Mouse (Mus musculus) ES-E14 (cell line): Measurements from ENCODE around the gene Cotl1. TPM values are rescaled to one million over a fixed set of nuclear protein-coding genes. Genes with fewer than 3 reads are reported as not detected.

Source experiments
- DNase-seq: peaks from one replicate; pipeline ENCODE4 v3.0.0-alpha.2; 2013; ENCODE audit warnings: low read depth, low spot score
- H3K27ac ChIP-seq: 2 replicates; pipeline ENCODE4 v1.5.1; 2012; ENCODE audit warnings: low read depth, mild to moderate bottlenecking, low read length, moderate library complexity, mixed read lengths; ENCODE audit not compliant: poor library complexity, insufficient read depth, severe bottlenecking
- H3K36me3 ChIP-seq: 2 replicates; pipeline ENCODE4 v1.6.1; 2012; ENCODE audit warnings: mild to moderate bottlenecking, low read length, moderate library complexity, mixed read lengths; ENCODE audit not compliant: control insufficient read depth, poor library complexity, insufficient read depth, severe bottlenecking
- H3K4me1 ChIP-seq, 2 experiments: fragments of 150-350 bp in 1 of 2; sonication (generic) in 1 of 2; 2 replicates each; pipeline ENCODE4 v1.6.1; 2012; ENCODE audit warnings: low read length in 2 of 2, mild to moderate bottlenecking in 1 of 2, mixed read lengths in 1 of 2; ENCODE audit not compliant: control insufficient read depth in 2 of 2, insufficient read depth in 2 of 2, poor library complexity in 1 of 2
- H3K4me3 ChIP-seq, 2 experiments: fragments of 150-350 bp in 1 of 2; sonication (generic) in 1 of 2; 2 replicates each; pipeline ENCODE4 v1.5.1; 2012; ENCODE audit warnings: low read length in 2 of 2, low read depth in 1 of 2, mild to moderate bottlenecking in 1 of 2, mixed read lengths in 1 of 2; ENCODE audit not compliant: insufficient read depth in 1 of 2, poor library complexity in 1 of 2, severe bottlenecking in 1 of 2
- H3K9ac ChIP-seq: 2 replicates; pipeline ENCODE4 v1.6.1; 2012; ENCODE audit warnings: low read depth, mild to moderate bottlenecking, low read length, mixed read lengths; ENCODE audit not compliant: poor library complexity, insufficient read depth, severe bottlenecking
- H3K9me3 ChIP-seq: fragments of 150-350 bp; sonication (generic); 2 replicates; pipeline ENCODE4 v1.6.1; 2012; ENCODE audit warnings: low read depth, mild to moderate bottlenecking, low read length; ENCODE audit not compliant: control insufficient read depth, insufficient read depth
- CHD2 ChIP-seq: IDR thresholded peaks from 2 replicates; pipeline ENCODE4 v1.6.1; 2014; ENCODE audit warnings: mild to moderate bottlenecking, low read depth, low read length, inconsistent platforms
- HCFC1 ChIP-seq: IDR thresholded peaks from 2 replicates; pipeline ENCODE4 v1.6.1; 2012; ENCODE audit warnings: low read length, inconsistent platforms, borderline replicate concordance; ENCODE audit not compliant: insufficient read depth
- MAFK ChIP-seq: IDR thresholded peaks from 2 replicates; pipeline ENCODE4 v1.6.1; 2014; ENCODE audit warnings: mild to moderate bottlenecking, low read depth, low read length, inconsistent platforms; ENCODE audit not compliant: insufficient read depth
- ZC3H11A ChIP-seq: IDR thresholded peaks from 2 replicates; pipeline ENCODE4 v1.6.1; 2012; ENCODE audit warnings: low read depth, mild to moderate bottlenecking, inconsistent platforms, low read length, borderline replicate concordance
- ZNF384 ChIP-seq: IDR thresholded peaks from 2 replicates; pipeline ENCODE4 v1.6.1; 2012; ENCODE audit warnings: low read depth, low read length, inconsistent platforms
- in situ Hi-C, 2 experiments: fragments of 600-800 bp; cut with MboI; formaldehyde crosslinking; loops; one replicate each; pipeline ENCODE4 v1.15.1; 2025; ENCODE audit warnings: low sequenced_read_pairs in 2 of 2, inconsistent platforms in 1 of 2; ENCODE audit not compliant: unreplicated experiment in 2 of 2
- total RNA-seq: library from RNA; depleted of rRNA; stranded (reverse); fragments of 300-350 nt; gene quantifications from 2 replicates; pipeline ENCODE4 v1.2.3, GENCODE M21; 2012

Gene Cotl1
- total RNA-seq, 1 experiment: 73.3 TPM

DNA sequence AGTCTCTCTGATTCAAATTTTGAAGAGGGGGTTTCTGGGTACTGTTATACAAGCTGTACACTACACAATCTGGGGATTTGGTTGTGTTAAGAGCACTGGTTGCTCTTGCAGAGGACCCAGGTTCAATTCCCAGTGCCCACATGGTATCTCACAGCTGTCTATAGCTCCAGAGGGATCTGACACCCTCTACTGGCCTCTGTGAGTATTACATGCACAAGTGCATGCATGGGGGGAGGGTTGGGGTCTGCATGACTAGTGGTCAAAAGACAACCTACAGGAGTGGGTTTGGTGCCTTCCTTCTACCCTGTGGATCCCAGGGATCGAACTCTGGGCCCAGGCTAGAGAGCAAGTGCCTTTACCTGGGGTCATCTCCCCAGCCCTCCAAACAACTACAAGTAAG, 37.8 kb downstream of the Cotl1 start:
- no peaks in the 10 kb centered on the region for H3K36me3 ChIP-seq
- peak; percentile 81 for DNase-seq
- in situ Hi-C loops: no loop called here
- H3K27ac ChIP-seq: no peak overlapping the region
- peaks cover 0 to 9% of the 10 kb centered on the region in 2 experiments; a peak in 1 of 4 replicates for H3K4me1 ChIP-seq
- peaks cover 2% of the 10 kb centered on the region; the same call in 1 of the 2 replicates for H3K9me3 ChIP-seq
- no peak for TF ChIP-seq ZNF384
- TF ChIP-seq CHD2: no peak
- TF ChIP-seq ZC3H11A: no peak
- TF ChIP-seq MAFK: no peak
- no peak for TF ChIP-seq HCFC1
- H3K4me3 ChIP-seq: no peak overlapping the region
- H3K9ac ChIP-seq: no peak overlapping the region

DNA sequence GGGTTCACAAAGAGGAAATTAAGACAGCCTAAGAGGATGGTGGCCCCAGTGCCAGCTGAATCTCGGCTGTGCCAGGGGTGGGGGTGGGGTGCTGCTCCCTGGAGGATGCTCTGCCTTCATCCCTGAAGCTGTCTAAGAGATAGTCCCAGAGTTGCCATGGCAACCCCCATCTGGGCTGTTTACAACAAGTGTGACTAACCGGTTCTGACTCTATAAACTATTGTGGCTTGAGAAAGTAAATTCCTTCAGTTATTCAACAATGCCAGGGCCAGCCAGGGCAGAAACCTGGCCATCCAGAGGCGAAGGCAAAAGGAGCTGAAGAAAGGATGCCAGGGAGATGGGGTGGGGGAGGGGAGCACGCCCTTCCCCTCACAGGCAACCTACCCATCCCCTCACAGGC, 39.2 kb downstream of the Cotl1 start:
- no peak for DNase-seq
- Histone ChIP-seq H3K36me3 (no peaks in the 10 kb centered on the region), H3K9me3 (peaks cover 2% of the 10 kb centered on the region; the same call in 1 of the 2 replicates), H3K9ac (no peak overlapping the region), H3K27ac (no peak overlapping the region), H3K4me3 (no peak overlapping the region), H3K4me1 (peaks cover 0 to 9% of the 10 kb centered on the region in 2 experiments; a peak in 1 of 4 replicates)
- TF ChIP-seq CHD2 (no peak), HCFC1 (no peak), ZNF384 (no peak), MAFK (no peak), ZC3H11A (no peak)
- in situ Hi-C loops: no loop called here

DNA sequence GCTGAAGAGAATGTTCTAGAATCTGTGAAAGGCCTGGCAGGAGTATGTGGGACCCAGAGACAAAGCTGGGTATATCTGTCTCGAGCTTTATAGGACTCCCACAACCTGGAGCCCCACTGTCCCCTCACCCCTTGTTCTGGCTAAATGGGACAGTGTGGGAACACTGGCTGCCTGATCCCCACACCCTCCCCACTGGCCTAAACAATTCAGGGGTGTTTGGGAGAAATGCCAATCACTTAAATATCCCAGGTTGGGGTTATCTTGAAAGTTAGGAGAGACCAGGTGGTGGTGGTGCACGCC, 41.4 kb downstream of the Cotl1 start:
- no peak overlapping the region for H3K27ac ChIP-seq
- H3K4me1 ChIP-seq: peaks cover 0 to 9% of the 10 kb centered on the region in 2 experiments; a peak in 1 of 4 replicates
- no peak for DNase-seq
- TF ChIP-seq MAFK (no peak), ZC3H11A (no peak), CHD2 (no peak), HCFC1 (no peak), ZNF384 (no peak)
- H3K9ac ChIP-seq: no peak overlapping the region
- peak overlapping the region in 1 of 2 experiments; percentile 28; a peak in 1 of 4 replicates for H3K4me3 ChIP-seq
- H3K36me3 ChIP-seq: no peaks in the 10 kb centered on the region
- in situ Hi-C loops: no loop called here
- H3K9me3 ChIP-seq: no peaks in the 10 kb centered on the region

DNA sequence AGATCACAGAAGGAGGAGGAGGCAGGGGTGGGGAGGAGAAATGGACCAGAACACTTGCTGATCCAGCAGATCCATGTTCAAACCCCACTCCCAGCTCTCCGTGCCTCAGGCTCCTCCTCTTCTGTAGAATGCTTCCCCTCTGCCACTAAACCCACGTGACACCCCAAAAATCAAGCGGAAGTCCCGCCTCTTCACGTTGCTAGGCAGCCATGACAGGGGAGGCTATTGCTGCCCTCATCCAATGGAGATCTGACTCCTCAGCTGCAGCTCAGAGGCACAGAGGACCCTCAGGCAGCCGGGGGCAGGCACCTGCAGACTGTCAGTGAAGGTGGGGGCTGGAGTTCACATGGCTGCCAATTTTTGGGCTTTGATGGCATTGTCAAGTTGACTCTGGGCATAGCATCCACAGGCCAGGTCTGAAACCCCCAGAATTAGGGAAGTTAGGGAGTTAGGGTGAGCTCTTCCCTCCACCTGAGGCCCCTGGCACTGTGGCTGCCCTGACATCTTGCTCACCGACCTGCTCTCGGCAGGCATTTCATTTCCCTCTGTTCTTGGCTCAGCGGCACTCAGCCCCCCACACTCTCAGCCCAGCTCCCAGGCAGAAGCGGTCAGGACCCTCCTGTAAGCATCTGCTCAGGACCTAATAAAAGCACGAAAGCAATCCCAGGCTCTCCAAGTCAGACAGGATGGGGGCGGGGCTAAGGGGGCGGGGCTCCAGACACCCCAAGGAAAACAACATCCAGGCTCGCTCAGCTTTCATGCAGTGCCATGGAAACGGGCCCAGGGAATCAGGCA, 42.0 kb downstream of the Cotl1 start:
- in situ Hi-C loops: no loop called here
- H3K9me3 ChIP-seq: no peaks in the 10 kb centered on the region
- no peak overlapping the region for H3K27ac ChIP-seq
- H3K4me1 ChIP-seq: peaks cover 0 to 9% of the 10 kb centered on the region in 2 experiments; a peak in 1 of 4 replicates
- peak overlapping the region in 1 of 2 experiments; percentile 47; a peak in 3 of 4 replicates for H3K4me3 ChIP-seq
- TF ChIP-seq ZC3H11A: no peak
- TF ChIP-seq MAFK: no peak
- no peak for TF ChIP-seq ZNF384
- no peak for TF ChIP-seq CHD2
- no peak for TF ChIP-seq HCFC1
- no peak overlapping the region; the same call in 1 of the 2 replicates for H3K9ac ChIP-seq
- no peaks in the 10 kb centered on the region for H3K36me3 ChIP-seq
- peak; percentile 48 for DNase-seq
